Mouse (Mus musculus) CH12F3 (cell line): ENCODE results near the gene Ms4a4c.
"Not testable (repeated sequence)": the region's sequence is repeated elsewhere in the genome, so short reads cannot be mapped to it uniquely, and the experiment has no call there.

ENCODE experiments used
- in situ Hi-C: fragments of 300-500 bp; cut with MboI; formaldehyde crosslinking; loops from 2 replicates; pipeline ENCODE4 v1.14.3; 2020; ENCODE audit warnings: low sequenced_read_pairs

The Ms4a4c gene

GRCm38 (mm10) chr19:11459041-11459440 lies 54.5 kb downstream of the Ms4a4c start:
- in situ Hi-C loops = not testable (repeated sequence)

DNA sequence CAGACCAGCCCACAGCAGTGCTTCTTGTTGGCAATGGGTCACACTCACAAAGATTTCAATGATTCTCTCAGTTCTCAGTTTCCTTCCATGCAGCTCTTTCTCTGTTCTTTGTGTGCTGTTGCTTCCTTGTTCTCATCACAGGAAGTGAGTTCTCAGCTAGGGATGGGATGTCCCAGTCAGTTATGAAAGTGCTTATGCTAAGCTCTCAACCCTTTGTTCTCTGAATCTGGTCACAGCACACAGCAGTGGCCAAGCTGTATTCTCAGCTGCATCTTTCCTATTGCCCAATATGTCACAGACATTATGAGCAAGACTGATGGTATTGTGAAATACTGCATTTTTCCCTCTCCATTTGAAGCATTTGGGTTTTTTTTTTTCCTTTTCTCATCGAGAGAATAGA lies 60.2 kb downstream of the Ms4a4c start:
- in situ Hi-C loops = not testable (repeated sequence)

DNA sequence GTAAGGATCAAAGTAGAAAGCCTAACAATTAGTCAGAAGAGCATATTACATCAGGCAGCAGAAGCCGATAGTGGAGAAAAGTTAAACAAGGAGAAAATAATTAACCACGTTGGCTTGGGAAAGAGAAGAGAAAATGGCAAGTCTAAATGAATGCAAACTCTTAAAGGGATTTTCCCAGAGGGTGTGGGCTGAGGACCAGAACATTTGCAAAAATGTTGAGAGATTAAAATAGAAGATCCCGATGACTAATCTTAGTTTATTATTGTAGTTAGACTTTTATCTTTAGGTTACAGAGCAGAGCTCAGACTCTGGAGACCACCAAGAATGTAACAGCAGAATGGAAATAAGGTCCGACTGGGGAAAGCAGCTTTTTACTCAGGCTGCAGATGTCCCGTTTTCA lies 61.9 kb downstream of the Ms4a4c start:
- in situ Hi-C loops = no loop called here

GRCm38 (mm10) chr19:11468361-11468760 lies 63.8 kb downstream of the Ms4a4c start:
- in situ Hi-C loops = not testable (repeated sequence)

DNA sequence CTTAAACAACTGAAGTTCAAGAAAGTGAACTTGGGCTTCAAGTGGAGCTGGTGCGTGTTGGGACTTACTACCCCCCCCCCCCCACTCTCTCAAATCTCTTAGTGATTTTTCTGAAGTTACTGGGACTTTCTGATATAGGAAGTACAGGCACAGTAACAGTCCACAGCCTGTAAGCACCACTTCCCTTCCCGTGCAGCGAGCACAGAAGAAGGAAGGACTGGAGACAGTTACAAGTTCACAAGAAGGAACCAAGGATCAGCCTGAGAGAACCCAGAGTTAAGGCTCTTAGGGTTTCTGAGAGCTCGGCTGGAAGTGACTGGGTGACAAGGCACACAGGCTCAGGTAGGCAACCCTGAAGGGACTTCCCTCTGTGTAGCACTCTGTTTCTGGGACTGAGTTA lies 64.6 kb downstream of the Ms4a4c start, which contains the start of gene Ms4a6c:
Gene Ms4a6c (plus strand): TSS at position 152 of the 400 bp plus-strand sequence.
- in situ Hi-C loops = not testable (repeated sequence)
